Mouse (Mus musculus): ENCODE measurements around the gene Madd. TPM values are rescaled to one million over a fixed set of nuclear protein-coding genes. Genes with fewer than 3 reads are reported as not detected.
A peak's percentile ranks its signal among the peaks of the same experiment; 100 is the strongest.
"Not testable (repeated sequence)": the region's sequence is repeated elsewhere in the genome, so short reads cannot be mapped to it uniquely, and the experiment has no call there.

Madd gene
- polyA plus RNA-seq, 1 experiment from 2014 or later: 47.3 TPM

DNA sequence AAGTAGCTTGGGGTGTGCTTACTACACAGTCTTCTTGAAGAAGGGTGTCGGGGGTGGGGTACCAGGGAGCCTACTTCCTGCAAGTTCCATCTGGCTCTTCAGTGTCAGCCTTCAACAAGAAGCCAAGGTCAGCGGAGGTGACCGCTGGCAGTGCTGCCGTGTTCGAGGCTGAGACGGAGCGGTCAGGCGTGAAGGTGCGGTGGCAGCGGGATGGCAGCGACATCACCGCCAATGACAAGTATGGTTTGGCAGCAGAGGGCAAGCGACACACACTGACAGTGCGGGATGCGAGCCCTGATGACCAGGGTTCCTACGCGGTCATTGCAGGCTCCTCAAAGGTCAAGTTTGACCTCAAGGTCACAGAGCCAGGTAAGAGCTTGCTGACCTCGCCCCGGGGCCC is 64.6 kb downstream of the Madd start:
- peaks cover 6% of the 10 kb centered on the region; the same call in 1 of the 2 replicates for H3K27me3 ChIP-seq
- no peak overlapping the region for H3K4me3 ChIP-seq
- H3K9ac ChIP-seq: no peak overlapping the region
- H3K9me3 ChIP-seq: no peaks in the 10 kb centered on the region
- H3K27ac ChIP-seq (replicated peaks): no peak overlapping the region
- H3K36me3 ChIP-seq: no peaks in the 10 kb centered on the region
- 87% methylated on average over 19 of the region's 19 CpGs for WGBS
- ATAC-seq (ENCODE audit: low read depth): no peak
- peaks cover 8% of the 10 kb centered on the region for H3K4me1 ChIP-seq (replicated peaks)
- no peak overlapping the region for H3K4me2 ChIP-seq

- Histone ChIP-seq H3K9ac (no peak overlapping the region), H3K9me3 (no peaks in the 10 kb centered on the region), H3K4me3 (no peak overlapping the region), H3K27ac (replicated peaks) (no peak overlapping the region), H3K36me3 (no peaks in the 10 kb centered on the region), H3K4me1 (replicated peaks) (peaks cover 8% of the 10 kb centered on the region), H3K4me2 (no peak overlapping the region), H3K27me3 (peaks cover 6% of the 10 kb centered on the region; the same call in 1 of the 2 replicates)
- 71% methylated on average over 1 of the region's 1 CpGs for WGBS
- no peak for ATAC-seq (ENCODE audit: low read depth)
Observed at GRCm38 (mm10) chr2:91118647-91119046, 65.0 kb downstream of the Madd start.

GRCm38 (mm10) chr2:91117585-91118275 is 65.9 kb downstream of the Madd start, which contains the start of gene Mybpc3:
Gene Mybpc3, plus strand, starts transcription at chr2:91118144.
- Histone ChIP-seq H3K9ac (no peak within 1 kb of the TSS), H3K27ac (replicated peaks) (no peak within 1 kb of the TSS), H3K4me3 (no peak within 1 kb of the TSS), H3K27me3 (peaks cover 6% of the 10 kb centered on the region; the same call in 1 of the 2 replicates), H3K4me1 (replicated peaks) (peaks cover 8% of the 10 kb centered on the region), H3K9me3 (no peaks in the 10 kb centered on the region), H3K4me2 (no peak within 1 kb of the TSS), H3K36me3 (no peaks in the 10 kb centered on the region)
- WGBS: 88% methylated on average over 11 of the region's 11 CpGs
- ATAC-seq (ENCODE audit: low read depth): no peak

GRCm38 (mm10) chr2:91116842-91117241 is 66.8 kb downstream of the Madd start:
- no peak overlapping the region for H3K4me2 ChIP-seq
- no peak overlapping the region for H3K4me3 ChIP-seq
- no peaks in the 10 kb centered on the region for H3K36me3 ChIP-seq
- peaks cover 8% of the 10 kb centered on the region for H3K4me1 ChIP-seq (replicated peaks)
- H3K9ac ChIP-seq: no peak overlapping the region
- H3K27me3 ChIP-seq: peaks cover 6% of the 10 kb centered on the region; the same call in 1 of the 2 replicates
- H3K27ac ChIP-seq (replicated peaks): no peak overlapping the region
- no peak for ATAC-seq (ENCODE audit: low read depth)
- WGBS: 83% methylated on average over 5 of the region's 5 CpGs
- no peaks in the 10 kb centered on the region for H3K9me3 ChIP-seq

DNA sequence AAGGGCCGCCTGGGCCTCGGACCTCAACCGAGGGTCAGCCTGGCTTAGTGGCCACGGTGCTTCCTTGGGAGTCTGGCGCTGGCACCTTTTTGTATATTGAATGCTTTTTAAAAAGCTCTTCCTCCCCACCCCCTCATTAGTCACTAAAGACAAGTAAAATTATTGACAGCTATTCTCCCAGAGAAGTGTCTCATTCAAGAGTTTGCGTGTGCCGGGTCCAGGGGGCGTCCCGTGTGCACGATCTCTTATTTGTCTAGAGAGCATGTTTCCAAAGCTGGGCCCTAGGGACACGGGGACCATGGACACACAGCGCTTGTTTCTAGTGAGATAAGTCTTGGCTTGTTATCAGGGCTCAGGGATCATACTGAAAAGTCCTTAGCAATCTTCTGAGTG is 68.1 kb downstream of the Madd start:
- Histone ChIP-seq H3K4me3 (peak overlapping the region; percentile 38), H3K4me2 (peak overlapping the region; percentile 67), H3K9ac (peak overlapping the region; percentile 63), H3K27ac (replicated peaks) (no peak overlapping the region), H3K36me3 (no peaks in the 10 kb centered on the region), H3K27me3 (peaks cover 6% of the 10 kb centered on the region; the same call in 1 of the 2 replicates), H3K9me3 (no peaks in the 10 kb centered on the region), H3K4me1 (replicated peaks) (peaks cover 8% of the 10 kb centered on the region)
- 33% methylated on average over 12 of the region's 12 CpGs for WGBS
- no peak for ATAC-seq (ENCODE audit: low read depth)

DNA sequence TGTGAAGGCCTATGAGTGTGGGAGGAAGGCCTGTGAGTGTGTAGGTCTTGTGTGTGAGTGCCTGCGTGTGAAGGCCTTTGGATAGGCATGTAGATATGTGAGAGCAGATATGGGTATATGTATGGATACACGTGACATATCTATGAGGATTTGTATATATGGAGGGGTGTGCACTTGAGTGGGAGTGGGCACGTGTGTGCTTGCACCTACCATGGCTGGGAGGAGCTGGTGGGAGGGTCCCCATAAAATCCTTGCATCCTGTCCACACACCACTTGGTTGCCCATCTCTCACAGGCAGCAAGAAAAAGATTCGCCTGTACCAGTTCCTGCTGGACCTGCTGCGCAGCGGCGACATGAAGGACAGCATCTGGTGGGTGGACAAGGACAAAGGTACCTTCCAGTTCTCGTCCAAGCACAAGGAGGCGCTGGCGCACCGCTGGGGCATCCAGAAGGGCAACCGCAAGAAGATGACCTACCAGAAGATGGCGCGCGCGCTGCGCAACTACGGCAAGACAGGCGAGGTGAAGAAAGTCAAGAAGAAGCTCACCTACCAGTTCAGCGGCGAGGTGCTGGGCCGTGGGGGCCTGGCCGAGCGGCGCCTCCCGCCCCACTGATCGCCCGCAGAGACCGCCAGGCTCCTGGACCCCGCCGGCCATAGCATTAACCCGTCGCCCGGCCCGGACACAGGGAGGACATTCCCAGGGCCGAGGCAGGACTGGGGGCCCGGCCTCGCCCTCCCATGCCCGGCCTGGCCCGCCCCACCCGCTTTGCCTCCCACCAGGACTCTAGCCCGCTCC is 68.7 kb downstream of the Madd start:
- no peaks in the 10 kb centered on the region for H3K9me3 ChIP-seq
- H3K4me2 ChIP-seq: peak overlapping the region; percentile 67
- H3K27ac ChIP-seq (replicated peaks): no peak overlapping the region
- WGBS: 9% methylated on average over 40 of the region's 42 CpGs
- H3K27me3 ChIP-seq: peaks cover 6% of the 10 kb centered on the region; the same call in 1 of the 2 replicates
- peak overlapping the region; percentile 38 for H3K4me3 ChIP-seq
- H3K36me3 ChIP-seq: no peaks in the 10 kb centered on the region
- peaks cover 8% of the 10 kb centered on the region for H3K4me1 ChIP-seq (replicated peaks)
- ATAC-seq (ENCODE audit: low read depth): peak; percentile 68; the same call in 1 of the 2 replicates
- peak overlapping the region; percentile 63 for H3K9ac ChIP-seq

DNA sequence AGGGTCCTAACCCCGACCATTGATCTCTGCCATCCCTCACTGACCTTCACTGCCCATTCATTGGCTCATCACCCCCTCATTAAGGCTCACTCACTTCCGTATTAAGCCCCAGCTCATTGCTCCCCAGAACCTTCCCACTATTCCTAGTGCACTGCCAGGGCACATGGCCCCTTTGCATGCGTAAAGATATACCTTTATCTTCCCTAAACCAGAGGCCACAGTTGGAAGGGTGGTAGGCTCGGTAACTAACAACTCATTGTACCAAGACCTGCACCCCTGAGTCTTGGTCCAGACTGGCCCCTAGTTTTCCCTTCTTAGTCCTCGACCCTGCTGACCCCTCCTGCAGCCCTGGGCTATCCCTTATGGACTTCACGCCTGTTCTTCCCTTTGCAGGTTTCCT is 69.8 kb downstream of the Madd start:
- H3K4me1 ChIP-seq (replicated peaks): peaks cover 8% of the 10 kb centered on the region
- H3K9me3 ChIP-seq: no peaks in the 10 kb centered on the region
- H3K27me3 ChIP-seq: peaks cover 6% of the 10 kb centered on the region; the same call in 1 of the 2 replicates
- no peak overlapping the region for H3K27ac ChIP-seq (replicated peaks)
- no peak overlapping the region for H3K4me3 ChIP-seq
- H3K4me2 ChIP-seq: no peak overlapping the region
- ATAC-seq (ENCODE audit: low read depth): no peak
- H3K36me3 ChIP-seq: no peaks in the 10 kb centered on the region
- H3K9ac ChIP-seq: no peak overlapping the region
- WGBS: 75% methylated on average over 6 of the region's 6 CpGs

DNA sequence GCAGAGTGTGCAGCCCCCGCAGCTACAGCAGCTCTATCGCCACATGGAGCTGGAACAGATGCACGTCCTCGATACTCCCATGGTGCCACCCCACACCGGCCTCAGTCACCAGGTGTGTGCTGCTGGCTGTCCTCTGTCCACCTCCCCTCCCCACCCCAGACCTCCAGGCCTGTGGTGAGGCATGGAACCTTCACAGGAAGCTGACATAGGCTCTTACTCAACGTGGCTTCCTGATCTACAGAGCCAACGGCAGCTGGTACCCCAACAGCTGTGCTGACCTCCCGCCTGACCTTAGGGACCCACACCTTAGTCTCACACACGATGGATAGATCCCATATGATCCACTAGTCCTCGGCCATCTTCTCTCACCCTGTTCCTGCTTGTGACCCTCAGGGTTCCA is 70.3 kb downstream of the Madd start:
- Histone ChIP-seq H3K27ac (replicated peaks) (no peak overlapping the region), H3K36me3 (no peaks in the 10 kb centered on the region), H3K4me1 (replicated peaks) (peaks cover 8% of the 10 kb centered on the region), H3K9me3 (no peaks in the 10 kb centered on the region), H3K4me2 (no peak overlapping the region), H3K27me3 (peaks cover 6% of the 10 kb centered on the region; the same call in 1 of the 2 replicates), H3K9ac (no peak overlapping the region), H3K4me3 (no peak overlapping the region)
- 80% methylated on average over 10 of the region's 10 CpGs for WGBS
- 0 out of 2 replicates have a peak, but pooled peaks have one; percentile 12 for ATAC-seq (ENCODE audit: low read depth)

DNA sequence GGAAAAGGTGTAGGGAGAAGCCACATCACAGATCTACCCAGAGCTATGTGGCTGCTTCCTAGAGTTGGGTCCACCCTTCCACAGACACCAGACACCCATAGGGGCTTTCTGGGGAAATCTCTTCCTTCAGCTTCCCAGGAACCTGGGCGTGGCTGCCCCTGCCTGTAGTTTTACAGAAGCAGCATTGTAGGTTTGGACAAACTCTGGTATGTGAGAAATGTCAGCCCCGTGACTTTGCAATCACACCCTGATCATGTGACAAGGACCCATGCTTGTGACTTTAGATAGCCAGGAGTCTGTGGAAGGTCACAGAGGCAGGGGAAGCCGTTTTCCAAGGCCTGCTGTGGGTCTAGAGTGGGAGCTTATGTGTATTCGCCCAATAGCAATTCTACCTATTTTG is 71.1 kb downstream of the Madd start:
- no peak overlapping the region for H3K9ac ChIP-seq
- no peak overlapping the region for H3K4me2 ChIP-seq
- no peaks in the 10 kb centered on the region for H3K9me3 ChIP-seq
- no peak overlapping the region for H3K27ac ChIP-seq (replicated peaks)
- H3K27me3 ChIP-seq: peaks cover 6% of the 10 kb centered on the region; the same call in 1 of the 2 replicates
- H3K4me3 ChIP-seq: no peak overlapping the region
- no peak for ATAC-seq (ENCODE audit: low read depth)
- WGBS: 60% methylated on average over 4 of the region's 4 CpGs
- H3K4me1 ChIP-seq (replicated peaks): peaks cover 8% of the 10 kb centered on the region
- no peaks in the 10 kb centered on the region for H3K36me3 ChIP-seq

DNA sequence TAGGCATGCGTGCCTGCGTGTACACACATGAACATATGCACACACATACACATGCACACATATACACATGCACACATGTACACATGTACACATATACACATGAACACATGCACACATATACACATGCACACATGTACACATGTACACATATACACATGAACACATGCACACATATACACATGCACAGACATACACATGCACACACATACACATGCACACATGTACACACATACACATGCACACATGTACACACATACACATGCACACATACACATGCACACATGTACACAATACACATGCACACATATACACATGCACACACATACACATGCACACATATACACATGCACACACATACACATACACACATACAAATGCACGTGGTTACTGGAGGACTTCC is 71.8 kb downstream of the Madd start:
- not testable (repeated sequence) for H3K36me3 ChIP-seq; H3K4me1 ChIP-seq (replicated peaks); H3K9ac ChIP-seq; H3K4me3 ChIP-seq; H3K27me3 ChIP-seq; H3K4me2 ChIP-seq; ATAC-seq (ENCODE audit: low read depth); H3K27ac ChIP-seq (replicated peaks); H3K9me3 ChIP-seq
- 98% methylated on average over 3 of the region's 3 CpGs for WGBS

DNA sequence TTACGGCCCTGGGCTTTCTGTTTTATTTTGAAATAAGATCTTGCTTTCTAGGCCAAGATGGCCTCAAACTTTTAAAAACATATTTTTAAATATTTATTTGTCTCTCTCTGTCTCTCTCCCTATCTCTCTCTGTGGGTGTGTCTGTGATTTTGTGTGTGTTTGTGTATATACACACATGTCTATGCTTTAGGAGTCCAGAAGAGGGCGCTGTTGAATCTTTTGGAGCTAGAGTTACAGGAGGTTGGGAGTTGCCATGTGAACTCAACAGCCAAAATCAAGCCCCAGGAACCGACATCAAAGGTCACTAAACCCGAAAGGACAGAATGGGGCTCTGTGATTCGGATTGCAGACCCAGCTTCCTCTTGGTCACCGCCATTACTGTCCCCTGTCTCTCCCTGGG is 73.2 kb downstream of the Madd start:
- WGBS: 75% methylated on average over 6 of the region's 6 CpGs
- no peaks in the 10 kb centered on the region for H3K36me3 ChIP-seq
- no peak overlapping the region for H3K4me2 ChIP-seq
- H3K27me3 ChIP-seq: no peaks in the 10 kb centered on the region; the same call in 1 of the 2 replicates
- no peak for ATAC-seq (ENCODE audit: low read depth)
- no peak overlapping the region for H3K27ac ChIP-seq (replicated peaks)
- no peaks in the 10 kb centered on the region for H3K9me3 ChIP-seq
- no peak overlapping the region for H3K4me3 ChIP-seq
- no peak overlapping the region for H3K9ac ChIP-seq
- H3K4me1 ChIP-seq (replicated peaks): peaks cover 6% of the 10 kb centered on the region

- no peaks in the 10 kb centered on the region for H3K27me3 ChIP-seq
- no peak overlapping the region for H3K27ac ChIP-seq (replicated peaks)
- no peak overlapping the region for H3K4me2 ChIP-seq
- H3K9me3 ChIP-seq: no peaks in the 10 kb centered on the region
- 0 out of 2 replicates have a peak, but pooled peaks cover under 1% of the 10 kb centered on the region for H3K4me1 ChIP-seq (replicated peaks)
- H3K4me3 ChIP-seq: no peak overlapping the region
- WGBS: 89% methylated on average over 5 of the region's 5 CpGs
- no peaks in the 10 kb centered on the region for H3K36me3 ChIP-seq
- no peak for ATAC-seq (ENCODE audit: low read depth)
- H3K9ac ChIP-seq: no peak overlapping the region
Observed at GRCm38 (mm10) chr2:91109807-91110385, 73.7 kb downstream of the Madd start.
